In the genomic region with DNA sequence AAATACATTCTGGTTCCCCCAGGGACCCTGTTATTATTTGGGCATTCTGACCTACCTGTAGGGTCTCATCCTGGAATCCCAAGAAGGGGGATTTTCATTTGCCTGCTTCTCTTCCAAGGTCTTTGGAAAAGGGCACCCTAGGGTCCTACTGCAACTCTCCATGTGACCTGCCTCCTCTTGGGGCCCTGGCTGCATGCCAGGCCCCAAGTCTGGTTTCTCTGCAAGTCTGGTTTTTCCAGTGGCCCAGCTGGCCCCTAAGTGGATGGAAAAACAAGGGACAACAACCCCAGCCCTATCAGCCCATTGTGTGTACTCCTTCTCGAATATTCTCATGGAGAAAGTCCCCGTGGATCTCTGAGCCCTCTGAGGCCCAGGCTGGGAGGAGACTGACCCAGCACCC, we compare ENCODE assay signal across 8 mouse cellular contexts. TPM values are rescaled to one million over a fixed set of nuclear protein-coding genes. Genes with fewer than 3 reads are reported as not detected.
DNase-seq lines count a peak whose midpoint lies in the region; ATAC-seq and TF ChIP-seq lines count a peak whose summit lies in the region.
"Had no signal": no experiment of that assay in that cellular context is flagged by ENCODE, and none has a peak within 500 bp of the region (broad histone marks: within the 10 kb centered on the region; RNA-seq: fewer than 3 reads in every experiment).

No protein-coding gene starts in this region.

- WGBS in midbrain, embryonic 11.5 days = 69% methylated on average over 2 of the region's 2 CpGs
- 66% methylated on average over 2 of the region's 2 CpGs for WGBS in midbrain, postnatal 0 days
- WGBS in forebrain, postnatal 0 days = 80% methylated on average over 2 of the region's 2 CpGs
- WGBS in limb, embryonic 15.5 days = 71% methylated on average over 2 of the region's 2 CpGs
- WGBS in stomach, postnatal 0 days = 38% methylated on average over 2 of the region's 2 CpGs

- no peak for DNase-seq in midbrain, embryonic 11.5 days (ENCODE audit: low spot score, missing footprints)
- no peak for DNase-seq in midbrain, postnatal 0 days (ENCODE audit: low spot score)
- DNase-seq in forebrain, postnatal 0 days = no peak
- no peak for DNase-seq in stomach, postnatal 0 days (ENCODE audit: low spot score)
- DNase-seq in adrenal gland, postnatal 36 days = no peak
- no peak for DNase-seq in embryo, embryonic 9.5 days (ENCODE audit: extremely low spot score)
- DNase-seq: cerebellum, postnatal 36 days had no signal

- peak overlapping the region; percentile 12; the same call in 1 of the 2 replicates for H3K9ac ChIP-seq in midbrain, embryonic 11.5 days (ENCODE audit: low read length)
- no peak overlapping the region for H3K9ac ChIP-seq in midbrain, postnatal 0 days (replicated peaks; ENCODE audit: low read length, poor library complexity, severe bottlenecking)
- H3K9ac ChIP-seq in forebrain, postnatal 0 days = peak overlapping the region; percentile 47; the same call in 1 of the 2 replicates
- H3K9ac ChIP-seq in limb, embryonic 15.5 days = no peak overlapping the region
- H3K9ac ChIP-seq in stomach, postnatal 0 days (ENCODE audit: low read length) = peak overlapping the region; percentile 41; the same call in 1 of the 2 replicates

- no peak for ATAC-seq in midbrain, embryonic 11.5 days (ENCODE audit: low FRiP score)
- ATAC-seq in midbrain, postnatal 0 days (ENCODE audit: low FRiP score) = no peak
- no peak for ATAC-seq in forebrain, postnatal 0 days
- no peak for ATAC-seq in limb, embryonic 15.5 days (ENCODE audit: insufficient number of reproducible peaks, low FRiP score, low TSS enrichment, low read depth)
- no peak for ATAC-seq in stomach, postnatal 0 days (ENCODE audit: low FRiP score, low TSS enrichment)

- H3K4me3 ChIP-seq in midbrain, embryonic 11.5 days (ENCODE audit: low read depth, low read length) = 0 out of 2 replicates have a peak overlapping the region, but pooled peaks have one; percentile 41
- no peak overlapping the region for H3K4me3 ChIP-seq in midbrain, postnatal 0 days (ENCODE audit: low read depth, low read length)
- H3K4me3 ChIP-seq in forebrain, postnatal 0 days (ENCODE audit: low read depth, low read length) = no peak overlapping the region; the same call in 1 of the 2 replicates
- peak overlapping the region; percentile 49; the same call in 1 of the 2 replicates for H3K4me3 ChIP-seq in limb, embryonic 15.5 days
- no peak overlapping the region; the same call in 1 of the 2 replicates for H3K4me3 ChIP-seq in stomach, postnatal 0 days (ENCODE audit: low read depth, low read length)

- H3K27ac ChIP-seq in midbrain, embryonic 11.5 days (ENCODE audit: low read depth, low read length) = no peak overlapping the region
- H3K27ac ChIP-seq in midbrain, postnatal 0 days (ENCODE audit: low read depth, low read length) = no peak overlapping the region
- H3K27ac ChIP-seq in forebrain, postnatal 0 days (ENCODE audit: low read depth, low read length) = no peak overlapping the region
- H3K27ac ChIP-seq in limb, embryonic 15.5 days = no peak overlapping the region
- H3K27ac ChIP-seq in stomach, postnatal 0 days (replicated peaks) = 0 out of 2 replicates have a peak overlapping the region, but pooled peaks have one; percentile 40

- H3K9me3 ChIP-seq in midbrain, embryonic 11.5 days (ENCODE audit: control insufficient read depth, low read length) = no peaks in the 10 kb centered on the region
- H3K9me3 ChIP-seq in midbrain, postnatal 0 days (ENCODE audit: low read length) = no peaks in the 10 kb centered on the region
- H3K9me3 ChIP-seq in forebrain, postnatal 0 days (ENCODE audit: low read length) = no peaks in the 10 kb centered on the region
- no peaks in the 10 kb centered on the region for H3K9me3 ChIP-seq in limb, embryonic 15.5 days
- no peaks in the 10 kb centered on the region for H3K9me3 ChIP-seq in stomach, postnatal 0 days (ENCODE audit: control insufficient read depth, low read length)

- peak overlapping the region; percentile 63 for H3K4me2 ChIP-seq in midbrain, embryonic 11.5 days
- no peak overlapping the region for H3K4me2 ChIP-seq in midbrain, postnatal 0 days (ENCODE audit: low read depth, low read length, poor library complexity, severe bottlenecking)
- H3K4me2 ChIP-seq in forebrain, postnatal 0 days (ENCODE audit: low read depth) = peak overlapping the region; percentile 90
- H3K4me2 ChIP-seq in limb, embryonic 15.5 days = peak overlapping the region; percentile 93
- peak overlapping the region; percentile 77 for H3K4me2 ChIP-seq in stomach, postnatal 0 days (replicated peaks; ENCODE audit: low read depth)

- no peak for TF ChIP-seq EP300 in stomach, postnatal 0 days (optimal IDR thresholded peaks at IDR 0.05)

- peaks cover 8% of the 10 kb centered on the region for H3K4me1 ChIP-seq in midbrain, embryonic 11.5 days (ENCODE audit: control insufficient read depth, insufficient read depth, low read length)
- peaks cover 5% of the 10 kb centered on the region; the same call in 1 of the 2 replicates for H3K4me1 ChIP-seq in midbrain, postnatal 0 days (ENCODE audit: insufficient read depth, low read length)
- peaks cover 11% of the 10 kb centered on the region for H3K4me1 ChIP-seq in forebrain, postnatal 0 days (ENCODE audit: insufficient read depth)
- peaks cover 26% of the 10 kb centered on the region for H3K4me1 ChIP-seq in limb, embryonic 15.5 days
- peaks cover 9% of the 10 kb centered on the region; the same call in 1 of the 2 replicates for H3K4me1 ChIP-seq in stomach, postnatal 0 days (replicated peaks; ENCODE audit: control insufficient read depth, insufficient read depth)

- H3K27me3 ChIP-seq in midbrain, embryonic 11.5 days (ENCODE audit: control insufficient read depth, insufficient read depth, low read length) = peaks cover 6% of the 10 kb centered on the region; the same call in 1 of the 2 replicates
- H3K27me3 ChIP-seq in midbrain, postnatal 0 days (ENCODE audit: insufficient read depth, low read length) = no peaks in the 10 kb centered on the region
- 0 out of 2 replicates have a peak, but pooled peaks cover 5% of the 10 kb centered on the region for H3K27me3 ChIP-seq in forebrain, postnatal 0 days (ENCODE audit: insufficient read depth, low read length)
- H3K27me3 ChIP-seq in limb, embryonic 15.5 days = peaks cover 26% of the 10 kb centered on the region
- H3K27me3 ChIP-seq in stomach, postnatal 0 days (ENCODE audit: control insufficient read depth, insufficient read depth, low read length) = no peaks in the 10 kb centered on the region

- H3K36me3 ChIP-seq in midbrain, embryonic 11.5 days (ENCODE audit: control insufficient read depth, insufficient read depth, low read length) = no peaks in the 10 kb centered on the region
- no peaks in the 10 kb centered on the region for H3K36me3 ChIP-seq in midbrain, postnatal 0 days (ENCODE audit: insufficient read depth, low read length)
- H3K36me3 ChIP-seq in forebrain, postnatal 0 days (ENCODE audit: insufficient read depth) = no peaks in the 10 kb centered on the region
- no peaks in the 10 kb centered on the region for H3K36me3 ChIP-seq in limb, embryonic 15.5 days
- H3K36me3 ChIP-seq in stomach, postnatal 0 days (ENCODE audit: control insufficient read depth, insufficient read depth, low read length) = no peaks in the 10 kb centered on the region

- TF ChIP-seq CTCF in midbrain, postnatal 0 days (IDR thresholded peaks at IDR 0.05) = no peak
- no peak for TF ChIP-seq CTCF in forebrain, postnatal 0 days (IDR thresholded peaks at IDR 0.05; ENCODE audit: low read depth)
- no peak for TF ChIP-seq CTCF in stomach, postnatal 0 days (IDR thresholded peaks at IDR 0.05; ENCODE audit: low read depth)

RNA-seq across cellular contexts. Expression of a gene that starts 1.1 kb away (rescaled TPM):
- polyA plus RNA-seq in midbrain, embryonic 11.5 days (2014; fragmentation: Nextera tagmentation; extraction: Ambion mirVana) = 4.0 and 4.5 TPM in 2 replicates
- 3.8 and 5.3 TPM in 2 replicates for total RNA-seq in midbrain, postnatal 0 days (2014; rRNA removed)
- 7.0 and 7.8 TPM in 2 replicates for polyA plus RNA-seq in midbrain, postnatal 0 days (2015; fragmentation: Nextera tagmentation; extraction: Ambion mirVana)
- 1.8 and 2.7 TPM in 2 replicates for total RNA-seq in forebrain, postnatal 0 days (2014; rRNA removed)
- polyA plus RNA-seq in forebrain, postnatal 0 days (2015; fragmentation: Nextera tagmentation; extraction: Ambion mirVana) = 5.1 and 6.4 TPM in 2 replicates
- polyA plus RNA-seq in limb, embryonic 15.5 days (2015; fragmentation: Nextera tagmentation; extraction: Ambion mirVana) = 13.8 and 16.1 TPM in 2 replicates
- 13.5 and 17.6 TPM in 2 replicates for polyA plus RNA-seq in stomach, postnatal 0 days (2015; fragmentation: Nextera tagmentation; extraction: Ambion mirVana)
- total RNA-seq in adrenal gland, postnatal 36 days (2021) = 10 to 100 TPM; 11.0 to 13.7 TPM

RNA-seq across cellular contexts. Expression of a gene that starts 1.6 kb away (rescaled TPM):
- polyA plus RNA-seq in midbrain, embryonic 11.5 days (2014; fragmentation: Nextera tagmentation; extraction: Ambion mirVana) = 1.5 and 1.8 TPM in 2 replicates
- 5.2 and 7.5 TPM in 2 replicates for total RNA-seq in midbrain, postnatal 0 days (2014; rRNA removed)
- 12.6 and 14.6 TPM in 2 replicates for polyA plus RNA-seq in midbrain, postnatal 0 days (2015; fragmentation: Nextera tagmentation; extraction: Ambion mirVana)
- total RNA-seq in forebrain, postnatal 0 days (2014; rRNA removed) = 3.4 and 3.8 TPM in 2 replicates
- 7.4 TPM in 2 replicates for polyA plus RNA-seq in forebrain, postnatal 0 days (2015; fragmentation: Nextera tagmentation; extraction: Ambion mirVana)
- polyA plus RNA-seq in limb, embryonic 15.5 days (2015; fragmentation: Nextera tagmentation; extraction: Ambion mirVana) = 4.3 and 5.0 TPM in 2 replicates
- 2.2 and 2.3 TPM in 2 replicates for polyA plus RNA-seq in stomach, postnatal 0 days (2015; fragmentation: Nextera tagmentation; extraction: Ambion mirVana)
- 1 to 10 TPM; 2.2 to 3.3 TPM for total RNA-seq in adrenal gland, postnatal 36 days (2021)

RNA-seq across cellular contexts. Expression of a gene that starts 10.6 kb away (rescaled TPM):
- 36.2 and 40.8 TPM in 2 replicates for polyA plus RNA-seq in midbrain, embryonic 11.5 days (2014; fragmentation: Nextera tagmentation; extraction: Ambion mirVana)
- total RNA-seq in midbrain, postnatal 0 days (2014; rRNA removed) = 15.6 and 23.1 TPM in 2 replicates
- 26.5 and 29.6 TPM in 2 replicates for polyA plus RNA-seq in midbrain, postnatal 0 days (2015; fragmentation: Nextera tagmentation; extraction: Ambion mirVana)
- total RNA-seq in forebrain, postnatal 0 days (2014; rRNA removed) = 19.2 and 22.8 TPM in 2 replicates
- 32.4 and 35.6 TPM in 2 replicates for polyA plus RNA-seq in forebrain, postnatal 0 days (2015; fragmentation: Nextera tagmentation; extraction: Ambion mirVana)
- 54.4 and 56.0 TPM in 2 replicates for polyA plus RNA-seq in limb, embryonic 15.5 days (2015; fragmentation: Nextera tagmentation; extraction: Ambion mirVana)
- 50.3 and 51.2 TPM in 2 replicates for polyA plus RNA-seq in stomach, postnatal 0 days (2015; fragmentation: Nextera tagmentation; extraction: Ambion mirVana)
- total RNA-seq in adrenal gland, postnatal 36 days (2021) = 10 to 100 TPM; 24.6 to 32.0 TPM

RNA-seq across cellular contexts. Expression of a gene that starts 17.3 kb away (rescaled TPM):
- 0.11 and 0.31 TPM in 2 replicates for polyA plus RNA-seq in midbrain, embryonic 11.5 days (2014; fragmentation: Nextera tagmentation; extraction: Ambion mirVana)
- total RNA-seq in midbrain, postnatal 0 days (2014; rRNA removed) = 0.71 and 0.77 TPM in 2 replicates
- 0.62 and 0.71 TPM in 2 replicates for polyA plus RNA-seq in midbrain, postnatal 0 days (2015; fragmentation: Nextera tagmentation; extraction: Ambion mirVana)
- 0.31 and 0.33 TPM in 2 replicates for total RNA-seq in forebrain, postnatal 0 days (2014; rRNA removed)
- 0.70 and 0.81 TPM in 2 replicates for polyA plus RNA-seq in forebrain, postnatal 0 days (2015; fragmentation: Nextera tagmentation; extraction: Ambion mirVana)
- 11.9 and 13.8 TPM in 2 replicates for polyA plus RNA-seq in limb, embryonic 15.5 days (2015; fragmentation: Nextera tagmentation; extraction: Ambion mirVana)
- polyA plus RNA-seq in stomach, postnatal 0 days (2015; fragmentation: Nextera tagmentation; extraction: Ambion mirVana) = 12.2 and 12.8 TPM in 2 replicates
- total RNA-seq in adrenal gland, postnatal 36 days (2021) = 1 to 10 TPM; 7.3 to 7.7 TPM

RNA-seq across cellular contexts. Expression of a gene that starts 25.4 kb away (rescaled TPM):
- 0.05 and 0.22 TPM in 2 replicates for polyA plus RNA-seq in midbrain, embryonic 11.5 days (2014; fragmentation: Nextera tagmentation; extraction: Ambion mirVana)
- 17.5 and 23.1 TPM in 2 replicates for total RNA-seq in midbrain, postnatal 0 days (2014; rRNA removed)
- 12.5 and 12.8 TPM in 2 replicates for polyA plus RNA-seq in midbrain, postnatal 0 days (2015; fragmentation: Nextera tagmentation; extraction: Ambion mirVana)
- 8.3 and 12.9 TPM in 2 replicates for total RNA-seq in forebrain, postnatal 0 days (2014; rRNA removed)
- polyA plus RNA-seq in forebrain, postnatal 0 days (2015; fragmentation: Nextera tagmentation; extraction: Ambion mirVana) = 4.6 and 7.4 TPM in 2 replicates
- polyA plus RNA-seq in limb, embryonic 15.5 days (2015; fragmentation: Nextera tagmentation; extraction: Ambion mirVana) = 0.91 and 0.99 TPM in 2 replicates
- polyA plus RNA-seq in stomach, postnatal 0 days (2015; fragmentation: Nextera tagmentation; extraction: Ambion mirVana) = 0.07 TPM in 2 replicates
- total RNA-seq in adrenal gland, postnatal 36 days (2021) = under 1 TPM in 1 of 2 experiments, not detected in 1; 0.26 TPM

Comparison
In these comparisons a context has a peak if more than half of its experiments do, and no peak if none do; other contexts are left out.
1. H3K4me3 ChIP-seq: peak in midbrain, embryonic 11.5 days (single experiment) and limb, embryonic 15.5 days (single experiment); none in midbrain, postnatal 0 days (single experiment), forebrain, postnatal 0 days (single experiment) and stomach, postnatal 0 days (single experiment).
2. H3K9ac ChIP-seq: peak in midbrain, embryonic 11.5 days (single experiment), forebrain, postnatal 0 days (single experiment) and stomach, postnatal 0 days (single experiment); none in midbrain, postnatal 0 days (single experiment) and limb, embryonic 15.5 days (single experiment).